Mouse (Mus musculus) forebrain, postnatal 0 days (tissue): ENCODE data around the gene U2af1l4. TPM values are rescaled to one million over a fixed set of nuclear protein-coding genes. Genes with fewer than 3 reads are reported as not detected.

Experiments
- ATAC-seq: fragments of 200-750 bp; cut with Nextera tagmentation; 2 replicates; pipeline ENCODE4 v1.8.0; 2017; ENCODE audit warnings: mild to moderate bottlenecking, moderate library complexity
- DNase-seq: peaks from one replicate; pipeline ENCODE4 v3.0.0-alpha.2; 2015
- H3K27ac ChIP-seq: fragments of 300-500 bp; sonication (generic); 2 replicates; pipeline ENCODE4 v1.5.1; 2014; ENCODE audit warnings: low read depth, mild to moderate bottlenecking, antibody characterized with exemption, low read length, moderate library complexity, mixed read lengths
- H3K27me3 ChIP-seq: fragments of 300-500 bp; sonication (generic); 2 replicates; pipeline ENCODE4 v1.6.1; 2014; ENCODE audit warnings: mild to moderate bottlenecking, low read length, mixed read lengths; ENCODE audit not compliant: insufficient read depth
- H3K36me3 ChIP-seq: fragments of 300-500 bp; sonication (generic); 2 replicates; pipeline ENCODE4 v1.6.1; 2014; ENCODE audit warnings: mild to moderate bottlenecking, moderate library complexity; ENCODE audit not compliant: insufficient read depth
- H3K4me1 ChIP-seq: fragments of 300-500 bp; sonication (generic); 2 replicates; pipeline ENCODE4 v1.6.1; 2014; ENCODE audit warnings: antibody characterized with exemption; ENCODE audit not compliant: insufficient read depth
- H3K4me2 ChIP-seq: fragments of 300-500 bp; sonication (generic); 2 replicates; pipeline ENCODE4 v1.6.1; 2014; ENCODE audit warnings: low read depth, mild to moderate bottlenecking, moderate library complexity
- H3K4me3 ChIP-seq: fragments of 300-500 bp; sonication (generic); 2 replicates; pipeline ENCODE4 v1.5.1; 2014; ENCODE audit warnings: low read depth, low read length, mixed read lengths
- H3K9ac ChIP-seq: fragments of 300-500 bp; sonication (generic); 2 replicates; pipeline ENCODE4 v1.6.1; 2014; ENCODE audit warnings: mild to moderate bottlenecking
- H3K9me3 ChIP-seq: fragments of 300-500 bp; sonication (generic); 2 replicates; pipeline ENCODE4 v1.6.1; 2016; ENCODE audit warnings: low read length
- CTCF ChIP-seq: sonication (generic); IDR thresholded peaks from 2 replicates; pipeline ENCODE4 v1.5.1; 2016; ENCODE audit warnings: antibody characterized with exemption, control low read depth, low read depth
- WGBS: fragments of 180-500 bp; shearing (Covaris S2); extraction: QIAGEN DNeasy Blood & Tissue Kit; methylation state at CpG from one replicate; pipeline ENCODE4 v1.1.7; 2014; 5-methylcytosine and 5-hydroxymethylcytosine counted together
- polyA plus RNA-seq: library from polyadenylated mRNA; unstranded; fragments of >200 nt; fragmentation: Nextera tagmentation; extraction: Ambion mirVana; gene quantifications from 2 replicates; pipeline ENCODE4 v1.2.1, GENCODE M21; 2015
- total RNA-seq: library from RNA; depleted of rRNA; stranded (reverse); fragments of >200 nt; gene quantifications from 2 replicates; pipeline ENCODE4 v1.2.3, GENCODE M21; 2014

U2af1l4 gene
- total and polyA plus RNA-seq, 2 experiments from 2014 or later: 48.8 to 117 TPM

GRCm38 (mm10) chr7:30534633-30535577, 28.2 kb upstream of the U2af1l4 start, which contains the start of gene Arhgap33:
Gene Arhgap33, minus strand, starts transcription at chr7:30535060.
- H3K9ac ChIP-seq: peak within 1 kb of the TSS; percentile 94
- WGBS: 3% methylated on average over 43 of the region's 84 CpGs
- no peaks in the 10 kb centered on the region for H3K9me3 ChIP-seq
- DNase-seq (peak; percentile 99), ATAC-seq (peak; percentile 90)
- peak within 1 kb of the TSS; percentile 83 for H3K4me2 ChIP-seq
- H3K36me3 ChIP-seq: peaks cover 38% of the 10 kb centered on the region
- peak within 1 kb of the TSS; percentile 94 for H3K27ac ChIP-seq
- peak within 1 kb of the TSS; percentile 88 for H3K4me3 ChIP-seq
- H3K4me1 ChIP-seq: peaks cover 20% of the 10 kb centered on the region
- TF ChIP-seq CTCF: no peak
- H3K27me3 ChIP-seq: no peaks in the 10 kb centered on the region

GRCm38 (mm10) chr7:30540572-30540971, 22.5 kb upstream of the U2af1l4 start:
- H3K4me2 ChIP-seq: no peak overlapping the region
- ATAC-seq (no peak), DNase-seq (no peak)
- WGBS: 88% methylated on average over 7 of the region's 7 CpGs
- H3K9ac ChIP-seq: no peak overlapping the region
- H3K4me1 ChIP-seq: 0 out of 2 replicates have a peak, but pooled peaks cover under 1% of the 10 kb centered on the region
- no peak overlapping the region for H3K27ac ChIP-seq
- H3K9me3 ChIP-seq: no peaks in the 10 kb centered on the region
- no peak for TF ChIP-seq CTCF
- H3K27me3 ChIP-seq: no peaks in the 10 kb centered on the region
- peaks cover 10% of the 10 kb centered on the region; the same call in 1 of the 2 replicates for H3K36me3 ChIP-seq
- H3K4me3 ChIP-seq: no peak overlapping the region

GRCm38 (mm10) chr7:30544327-30544726, 18.8 kb upstream of the U2af1l4 start:
- whole genome bisulfite sequencing: 89% methylated on average over 2 of the region's 2 CpGs

GRCm38 (mm10) chr7:30549880-30550279, 13.2 kb upstream of the U2af1l4 start:
- H3K4me2 ChIP-seq: no peak overlapping the region
- WGBS: 88% methylated on average over 2 of the region's 2 CpGs
- ATAC-seq: no peak
- H3K4me1 ChIP-seq: peaks cover 10% of the 10 kb centered on the region; the same call in 1 of the 2 replicates
- H3K4me3 ChIP-seq: no peak overlapping the region
- no peak overlapping the region for H3K9ac ChIP-seq
- no peaks in the 10 kb centered on the region for H3K27me3 ChIP-seq
- no peak for DNase-seq
- no peak for TF ChIP-seq CTCF
- H3K9me3 ChIP-seq: no peaks in the 10 kb centered on the region
- no peak overlapping the region for H3K27ac ChIP-seq
- peaks cover 19% of the 10 kb centered on the region for H3K36me3 ChIP-seq

More at GRCm38 (mm10) chr7:30544327-30544726, 18.8 kb upstream of the U2af1l4 start:
- ATAC-seq (no peak), DNase-seq (no peak)
- Histone ChIP-seq H3K4me3 (no peak overlapping the region), H3K27ac (no peak overlapping the region), H3K27me3 (no peaks in the 10 kb centered on the region), H3K9me3 (no peaks in the 10 kb centered on the region), H3K9ac (no peak overlapping the region), H3K4me1 (no peaks in the 10 kb centered on the region), H3K36me3 (peaks cover 22% of the 10 kb centered on the region), H3K4me2 (no peak overlapping the region)
- TF ChIP-seq CTCF: no peak

- Histone ChIP-seq H3K4me3 (no peak overlapping the region), H3K4me1 (peaks cover 10% of the 10 kb centered on the region; the same call in 1 of the 2 replicates), H3K27ac (no peak overlapping the region), H3K4me2 (no peak overlapping the region), H3K27me3 (no peaks in the 10 kb centered on the region), H3K9ac (no peak overlapping the region), H3K36me3 (peaks cover 26% of the 10 kb centered on the region), H3K9me3 (no peaks in the 10 kb centered on the region)
- WGBS: 95% methylated on average over 1 of the region's 1 CpGs
- ATAC-seq (no peak), DNase-seq (no peak)
- no peak for TF ChIP-seq CTCF
Measured at GRCm38 (mm10) chr7:30550603-30551002, 12.5 kb upstream of the U2af1l4 start.

GRCm38 (mm10) chr7:30551445-30552101, 11.5 kb upstream of the U2af1l4 start:
- WGBS: 1% methylated on average over 10 of the region's 10 CpGs
- peak overlapping the region; percentile 53 for H3K9ac ChIP-seq

More at GRCm38 (mm10) chr7:30551445-30552101, 11.5 kb upstream of the U2af1l4 start:
- DNase-seq (no peak), ATAC-seq (peak; percentile 73)
- TF ChIP-seq CTCF: peak; percentile 63
- Histone ChIP-seq H3K36me3 (peaks cover 28% of the 10 kb centered on the region), H3K4me3 (peak overlapping the region; percentile 55), H3K4me2 (peak overlapping the region; percentile 75), H3K4me1 (peaks cover 10% of the 10 kb centered on the region; the same call in 1 of the 2 replicates), H3K27ac (peak overlapping the region; percentile 93), H3K27me3 (no peaks in the 10 kb centered on the region), H3K9me3 (no peaks in the 10 kb centered on the region)
